Mouse (Mus musculus): Measurements from ENCODE around the gene Dvl1. TPM values are rescaled to one million over a fixed set of nuclear protein-coding genes. Genes with fewer than 3 reads are reported as not detected.
A peak's percentile ranks its signal among the peaks of the same experiment; 100 is the strongest.

Gene Dvl1
- polyA plus RNA-seq, 1 experiment from 2014 or later = 7.7 TPM

DNA sequence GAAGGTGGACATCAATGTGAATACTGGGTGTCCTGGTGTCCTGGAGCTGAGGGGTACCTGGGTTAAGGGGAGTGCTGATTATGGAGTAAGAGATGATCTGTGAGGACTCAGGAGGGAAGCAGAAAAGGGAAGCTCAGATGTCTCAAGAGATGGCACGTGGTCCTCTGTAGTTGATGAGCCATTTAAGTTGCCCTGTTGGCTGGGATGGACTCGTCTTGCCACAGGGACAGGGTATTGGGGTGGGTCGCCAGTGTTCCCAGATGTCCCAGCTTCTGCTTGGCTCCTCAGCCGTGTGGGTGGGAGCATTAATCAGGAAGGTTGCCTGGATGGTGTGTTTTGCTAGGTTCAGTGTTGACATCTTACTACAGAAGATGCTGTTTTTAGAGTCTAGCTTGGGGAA lies 14.0 kb upstream of the Dvl1 start:
- 82% methylated on average over 4 of the region's 4 CpGs for WGBS
- peaks cover 5% of the 10 kb centered on the region for H3K4me1 ChIP-seq (ENCODE audit: control insufficient read depth, insufficient read depth, low read length)
- H3K4me3 ChIP-seq (ENCODE audit: low read depth, low read length) = no peak overlapping the region
- no peak overlapping the region for H3K27ac ChIP-seq (replicated peaks; ENCODE audit: low read depth, low read length)
- ATAC-seq (replicated peaks; ENCODE audit: insufficient number of reproducible peaks, low FRiP score, low TSS enrichment, low read depth) = no peak
- H3K9ac ChIP-seq (replicated peaks; ENCODE audit: low read length) = no peak overlapping the region
- H3K9me3 ChIP-seq (replicated peaks; ENCODE audit: control insufficient read depth, low read length) = no peaks in the 10 kb centered on the region
- H3K27me3 ChIP-seq (ENCODE audit: control insufficient read depth, insufficient read depth, low read length) = no peaks in the 10 kb centered on the region
- no peak overlapping the region for H3K4me2 ChIP-seq (ENCODE audit: low read depth, low read length)
- no peak for DNase-seq (ENCODE audit: low spot score)
- H3K36me3 ChIP-seq (replicated peaks; ENCODE audit: control insufficient read depth, insufficient read depth, low read depth, low read length) = no peaks in the 10 kb centered on the region

DNA sequence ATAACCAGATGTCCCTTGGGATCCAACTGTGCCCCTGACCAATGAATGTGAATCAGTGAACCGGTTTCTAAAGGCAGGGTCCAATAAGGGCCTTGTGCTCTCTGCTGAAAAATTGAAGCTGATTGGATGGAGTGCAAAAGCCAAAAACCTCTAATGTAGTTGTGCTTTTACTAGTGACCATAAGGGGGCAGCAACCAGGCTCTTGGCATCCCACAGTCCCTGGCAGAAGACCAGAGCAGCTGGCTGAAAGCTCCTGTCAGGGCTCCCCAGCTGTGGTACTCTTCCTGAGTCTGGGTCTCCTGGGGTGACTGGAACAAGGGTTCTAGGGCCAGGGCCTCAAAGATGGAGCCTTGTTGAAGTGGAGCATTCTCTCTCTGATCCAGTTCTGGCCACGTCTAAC lies 13.4 kb upstream of the Dvl1 start:
- peak; percentile 83 for DNase-seq (ENCODE audit: low spot score)
- Histone ChIP-seq H3K9ac (replicated peaks; ENCODE audit: low read length) (no peak overlapping the region), H3K36me3 (replicated peaks; ENCODE audit: control insufficient read depth, insufficient read depth, low read depth, low read length) (no peaks in the 10 kb centered on the region), H3K27ac (replicated peaks; ENCODE audit: low read depth, low read length) (no peak overlapping the region), H3K27me3 (ENCODE audit: control insufficient read depth, insufficient read depth, low read length) (no peaks in the 10 kb centered on the region), H3K4me3 (ENCODE audit: low read depth, low read length) (no peak overlapping the region), H3K9me3 (replicated peaks; ENCODE audit: control insufficient read depth, low read length) (no peaks in the 10 kb centered on the region), H3K4me1 (ENCODE audit: control insufficient read depth, insufficient read depth, low read length) (peaks cover 5% of the 10 kb centered on the region), H3K4me2 (ENCODE audit: low read depth, low read length) (no peak overlapping the region)
- WGBS = 40% methylated on average over 2 of the region's 2 CpGs
- ATAC-seq (replicated peaks; ENCODE audit: insufficient number of reproducible peaks, low FRiP score, low TSS enrichment, low read depth) = peak; percentile 49; the same call in 1 of the 2 replicates

DNA sequence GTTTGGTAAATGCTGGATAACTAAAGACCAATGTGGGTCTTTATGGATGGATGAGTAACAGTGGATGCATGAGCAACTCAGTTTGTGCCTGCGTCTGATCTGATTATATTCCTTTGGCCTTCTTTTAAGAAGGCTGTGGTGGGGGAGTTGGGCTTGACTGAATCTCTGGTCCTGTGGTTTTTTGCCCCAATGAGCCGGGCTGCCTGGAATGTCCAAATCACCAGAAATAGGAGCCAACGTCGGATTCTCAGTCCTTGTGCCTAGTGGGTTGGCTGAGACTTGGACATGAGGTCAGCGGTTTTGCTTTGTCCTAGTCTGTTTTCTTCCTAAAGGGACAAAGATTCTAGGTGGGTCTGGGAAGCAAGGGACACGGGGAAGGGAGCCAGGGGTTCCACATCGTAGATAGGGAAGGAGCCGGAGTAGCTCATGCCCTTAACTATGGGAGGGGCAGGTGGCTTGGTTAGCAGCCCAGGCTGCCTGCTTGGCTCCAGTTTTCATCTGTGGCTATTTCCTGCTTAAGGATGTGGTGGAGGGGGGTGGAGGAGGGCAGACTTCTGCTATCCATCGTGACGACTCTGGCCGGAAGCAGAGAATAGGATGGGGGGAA lies 9.7 kb upstream of the Dvl1 start:
- Histone ChIP-seq H3K27ac (replicated peaks; ENCODE audit: low read depth, low read length) (no peak overlapping the region), H3K4me1 (ENCODE audit: control insufficient read depth, insufficient read depth, low read length) (peaks cover 7% of the 10 kb centered on the region), H3K4me3 (ENCODE audit: low read depth, low read length) (no peak overlapping the region), H3K4me2 (ENCODE audit: low read depth, low read length) (no peak overlapping the region), H3K27me3 (ENCODE audit: control insufficient read depth, insufficient read depth, low read length) (no peaks in the 10 kb centered on the region), H3K36me3 (replicated peaks; ENCODE audit: control insufficient read depth, insufficient read depth, low read depth, low read length) (no peaks in the 10 kb centered on the region), H3K9me3 (replicated peaks; ENCODE audit: control insufficient read depth, low read length) (no peaks in the 10 kb centered on the region), H3K9ac (replicated peaks; ENCODE audit: low read length) (no peak overlapping the region)
- ATAC-seq (replicated peaks; ENCODE audit: insufficient number of reproducible peaks, low FRiP score, low TSS enrichment, low read depth) = no peak
- no peak for DNase-seq (ENCODE audit: low spot score)
- WGBS = 81% methylated on average over 11 of the region's 11 CpGs

DNA sequence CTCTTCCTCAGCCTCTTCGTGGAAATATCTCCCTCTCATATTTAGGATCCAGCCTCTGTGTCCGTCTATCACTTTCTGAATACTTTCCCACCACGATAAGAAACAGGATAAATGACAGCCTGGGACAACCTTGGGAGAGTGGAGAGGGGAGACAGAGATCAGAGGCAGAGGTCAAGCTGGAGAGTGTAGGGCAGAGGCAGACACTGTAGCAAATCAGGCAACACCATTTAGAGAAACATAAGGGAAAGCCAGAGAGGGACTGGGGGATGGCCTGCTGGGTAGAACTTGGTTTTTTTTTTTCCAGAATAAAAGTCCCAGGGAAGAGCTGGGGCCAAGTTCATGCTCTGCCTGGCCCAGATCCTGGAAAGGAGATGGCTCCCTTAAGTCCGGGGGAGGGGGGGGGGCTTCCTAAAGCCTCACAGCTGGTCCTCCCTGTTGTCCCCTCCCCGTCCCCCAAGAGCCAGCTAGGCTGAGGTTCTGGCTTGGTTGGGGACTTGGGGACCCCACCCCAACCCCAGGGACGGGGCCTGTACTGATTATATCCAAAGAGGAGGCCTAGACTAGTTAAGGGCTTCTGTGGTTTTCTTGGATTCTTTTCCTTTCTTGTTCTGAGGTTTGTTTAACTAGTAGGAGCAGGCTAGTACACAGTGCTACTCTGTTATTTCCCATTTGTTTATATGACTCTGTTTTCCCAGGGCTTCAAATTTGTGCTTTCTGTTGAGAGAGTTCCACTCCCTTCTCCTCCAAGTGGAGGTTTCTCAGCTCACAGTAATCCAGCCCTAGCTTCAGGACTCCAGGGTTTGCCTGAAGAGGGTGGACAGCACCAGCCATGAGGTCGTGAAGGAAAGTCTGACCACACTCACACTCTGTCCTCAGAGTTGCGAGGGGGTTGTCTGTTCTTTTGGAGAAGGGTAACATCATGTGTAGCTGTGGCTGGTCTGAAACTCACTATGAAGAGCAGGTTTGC lies 8.7 kb upstream of the Dvl1 start:
- no peak overlapping the region for H3K4me3 ChIP-seq (ENCODE audit: low read depth, low read length)
- 60% methylated on average over 8 of the region's 8 CpGs for WGBS
- ATAC-seq (replicated peaks; ENCODE audit: insufficient number of reproducible peaks, low FRiP score, low TSS enrichment, low read depth) (no peak), DNase-seq (ENCODE audit: low spot score) (no peak)
- H3K27me3 ChIP-seq (ENCODE audit: control insufficient read depth, insufficient read depth, low read length) = no peaks in the 10 kb centered on the region
- H3K4me1 ChIP-seq (ENCODE audit: control insufficient read depth, insufficient read depth, low read length) = peaks cover 6% of the 10 kb centered on the region
- no peak overlapping the region; the same call in 1 of the 2 replicates for H3K9ac ChIP-seq (replicated peaks; ENCODE audit: low read length)
- no peaks in the 10 kb centered on the region for H3K36me3 ChIP-seq (replicated peaks; ENCODE audit: control insufficient read depth, insufficient read depth, low read depth, low read length)
- H3K27ac ChIP-seq (replicated peaks; ENCODE audit: low read depth, low read length) = no peak overlapping the region
- H3K4me2 ChIP-seq (ENCODE audit: low read depth, low read length) = no peak overlapping the region
- no peaks in the 10 kb centered on the region for H3K9me3 ChIP-seq (replicated peaks; ENCODE audit: control insufficient read depth, low read length)

DNA sequence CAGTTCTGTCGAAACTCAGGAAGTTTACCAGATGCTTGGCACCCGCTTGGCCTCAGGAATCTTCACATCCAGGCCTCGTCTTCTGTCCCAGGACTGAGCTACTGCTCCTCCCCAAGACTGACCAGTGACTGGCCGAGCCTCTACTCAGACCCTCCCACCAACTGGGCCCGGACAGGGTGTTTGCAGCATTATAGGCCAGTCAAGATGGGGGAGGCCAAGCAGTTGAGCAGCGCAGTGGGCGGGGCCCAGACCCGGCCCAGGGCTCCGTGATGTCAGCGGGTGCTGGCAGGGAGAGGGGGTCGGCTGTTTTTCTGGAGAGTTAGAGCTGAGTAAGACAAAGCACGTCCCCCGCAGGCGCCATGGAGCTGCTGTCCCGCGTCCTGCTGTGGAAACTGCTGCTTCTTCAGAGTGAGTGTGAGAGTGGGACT lies 7.7 kb upstream of the Dvl1 start, which contains the start of gene Mxra8:
Mxra8 (plus strand) TSS at position 198 of the 428 bp plus-strand sequence.
- Histone ChIP-seq H3K4me1 (ENCODE audit: control insufficient read depth, insufficient read depth, low read length) (peaks cover 6% of the 10 kb centered on the region), H3K27me3 (ENCODE audit: control insufficient read depth, insufficient read depth, low read length) (no peaks in the 10 kb centered on the region), H3K9ac (replicated peaks; ENCODE audit: low read length) (peak within 1 kb of the TSS; percentile 59), H3K36me3 (replicated peaks; ENCODE audit: control insufficient read depth, insufficient read depth, low read depth, low read length) (no peaks in the 10 kb centered on the region), H3K27ac (replicated peaks; ENCODE audit: low read depth, low read length) (peak within 1 kb of the TSS; percentile 53; the same call in 1 of the 2 replicates), H3K9me3 (replicated peaks; ENCODE audit: control insufficient read depth, low read length) (no peaks in the 10 kb centered on the region), H3K4me2 (ENCODE audit: low read depth, low read length) (peak within 1 kb of the TSS; percentile 86), H3K4me3 (ENCODE audit: low read depth, low read length) (peak within 1 kb of the TSS; percentile 48)
- ATAC-seq (replicated peaks; ENCODE audit: insufficient number of reproducible peaks, low FRiP score, low TSS enrichment, low read depth) (peak; percentile 85), DNase-seq (ENCODE audit: low spot score) (peak; percentile 83)
- WGBS = under 1% methylated on average over 16 of the region's 16 CpGs

DNA sequence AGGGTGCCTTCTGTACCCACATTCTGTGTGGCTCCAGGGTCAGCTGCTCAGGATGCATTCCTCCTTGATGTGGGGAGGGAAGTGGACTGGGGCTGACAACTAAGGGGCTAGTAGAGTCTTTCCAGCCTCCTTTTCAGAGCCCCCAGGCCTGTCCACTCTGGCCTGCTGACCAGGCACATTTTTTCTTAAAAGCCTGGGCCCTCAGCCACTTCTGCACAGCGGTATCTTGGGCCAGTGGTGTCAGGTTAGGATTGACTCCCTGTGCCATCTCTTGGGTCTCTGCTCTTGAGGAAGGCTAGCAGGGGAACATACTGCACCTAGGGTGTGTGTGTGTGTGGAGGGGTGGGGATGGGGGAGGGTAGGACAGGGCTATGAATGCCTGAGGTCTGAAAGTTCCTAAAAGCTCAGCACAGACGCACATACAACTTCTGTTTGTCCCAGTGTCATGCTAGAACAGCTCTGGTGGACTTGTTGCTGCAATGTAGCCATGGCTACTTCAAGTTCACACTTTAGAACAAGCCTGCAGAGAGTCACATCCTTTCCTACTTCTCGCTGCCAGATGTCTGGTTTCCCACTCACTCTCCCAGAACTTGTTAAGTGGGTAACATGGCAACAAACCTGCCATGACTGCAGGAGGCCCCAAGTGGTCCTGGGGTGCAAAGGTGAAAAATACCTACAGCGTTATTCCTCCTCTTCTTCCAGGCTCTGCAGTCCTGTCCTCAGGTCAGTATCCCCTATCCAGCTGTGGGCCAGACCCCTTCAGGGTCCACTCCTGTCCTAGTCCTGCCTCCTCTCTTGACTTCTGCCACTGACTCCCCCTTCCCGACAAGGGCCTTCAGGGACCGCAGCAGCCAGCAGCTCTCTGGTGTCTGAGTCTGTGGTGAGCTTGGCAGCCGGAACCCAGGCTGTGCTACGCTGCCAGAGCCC lies 6.9 kb upstream of the Dvl1 start:
- no peaks in the 10 kb centered on the region for H3K36me3 ChIP-seq (replicated peaks; ENCODE audit: control insufficient read depth, insufficient read depth, low read depth, low read length)
- H3K4me3 ChIP-seq (ENCODE audit: low read depth, low read length) = peak overlapping the region; percentile 48
- H3K4me1 ChIP-seq (ENCODE audit: control insufficient read depth, insufficient read depth, low read length) = peaks cover 6% of the 10 kb centered on the region
- DNase-seq (ENCODE audit: low spot score) (no peak), ATAC-seq (replicated peaks; ENCODE audit: insufficient number of reproducible peaks, low FRiP score, low TSS enrichment, low read depth) (peak; percentile 32; the same call in 1 of the 2 replicates)
- no peaks in the 10 kb centered on the region for H3K9me3 ChIP-seq (replicated peaks; ENCODE audit: control insufficient read depth, low read length)
- no peaks in the 10 kb centered on the region for H3K27me3 ChIP-seq (ENCODE audit: control insufficient read depth, insufficient read depth, low read length)
- 7% methylated on average over 8 of the region's 8 CpGs for WGBS
- peak overlapping the region; percentile 86 for H3K4me2 ChIP-seq (ENCODE audit: low read depth, low read length)
- H3K9ac ChIP-seq (replicated peaks; ENCODE audit: low read length) = peak overlapping the region; percentile 59
- no peak overlapping the region for H3K27ac ChIP-seq (replicated peaks; ENCODE audit: low read depth, low read length)

DNA sequence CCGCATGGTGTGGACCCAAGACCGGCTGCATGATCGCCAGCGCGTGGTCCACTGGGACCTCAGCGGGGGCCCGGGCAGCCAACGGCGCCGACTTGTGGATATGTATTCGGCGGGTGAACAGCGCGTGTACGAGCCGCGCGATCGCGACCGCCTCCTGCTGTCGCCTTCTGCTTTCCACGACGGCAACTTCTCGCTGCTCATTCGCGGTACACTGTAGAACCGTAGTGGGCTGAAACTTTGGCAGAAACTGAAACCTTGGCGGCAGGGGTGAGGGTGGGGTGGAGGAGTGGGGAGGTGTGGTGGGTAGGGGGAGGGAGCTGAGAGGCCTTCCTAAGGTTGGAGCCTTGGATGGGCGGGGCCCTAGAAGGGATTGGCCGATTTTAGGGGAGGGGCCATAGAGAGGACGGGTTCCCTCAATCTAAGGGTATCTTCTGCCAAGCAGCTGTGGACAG lies 6.2 kb upstream of the Dvl1 start:
- H3K27ac ChIP-seq (replicated peaks; ENCODE audit: low read depth, low read length) = no peak overlapping the region
- H3K4me3 ChIP-seq (ENCODE audit: low read depth, low read length) = peak overlapping the region; percentile 48
- no peaks in the 10 kb centered on the region for H3K36me3 ChIP-seq (replicated peaks; ENCODE audit: control insufficient read depth, insufficient read depth, low read depth, low read length)
- peak overlapping the region; percentile 59 for H3K9ac ChIP-seq (replicated peaks; ENCODE audit: low read length)
- peak; percentile 68 for DNase-seq (ENCODE audit: low spot score)
- H3K4me1 ChIP-seq (ENCODE audit: control insufficient read depth, insufficient read depth, low read length) = peaks cover 6% of the 10 kb centered on the region
- no peaks in the 10 kb centered on the region for H3K9me3 ChIP-seq (replicated peaks; ENCODE audit: control insufficient read depth, low read length)
- no peaks in the 10 kb centered on the region for H3K27me3 ChIP-seq (ENCODE audit: control insufficient read depth, insufficient read depth, low read length)
- H3K4me2 ChIP-seq (ENCODE audit: low read depth, low read length) = peak overlapping the region; percentile 86
- peak; percentile 57; the same call in 1 of the 2 replicates for ATAC-seq (replicated peaks; ENCODE audit: insufficient number of reproducible peaks, low FRiP score, low TSS enrichment, low read depth)
- WGBS = 1% methylated on average over 32 of the region's 32 CpGs
